Mouse (Mus musculus) heart, adult 11 months (tissue): Measurements from ENCODE around the gene Gm3298.
"Not testable (repeated sequence)": the region's sequence is repeated elsewhere in the genome, so short reads cannot be mapped to it uniquely, and the experiment has no call there.

Source experiments
- DNase-seq: peaks from one replicate; pipeline ENCODE4 v3.0.0; 2022

Gm3298 gene

DNA sequence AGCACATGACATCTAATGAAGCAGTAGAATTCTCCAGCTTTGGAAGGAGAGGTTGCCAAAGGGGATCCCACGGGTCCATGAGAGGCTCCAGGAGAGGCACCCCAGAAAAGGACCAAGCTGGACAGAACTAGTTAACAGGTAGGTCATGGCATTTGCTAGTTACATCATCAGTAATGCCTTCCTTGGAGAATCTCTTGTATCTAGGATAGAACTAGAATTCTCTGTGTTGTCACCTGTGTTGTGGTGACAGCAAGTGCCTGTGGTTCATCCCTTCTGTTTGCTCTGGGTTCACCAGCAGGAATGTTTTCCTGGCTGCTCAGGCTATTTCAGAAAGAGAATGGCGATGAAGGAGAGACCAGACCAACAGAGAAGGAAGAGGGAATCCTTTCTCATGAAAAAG, at the start of gene Gm3298:
Gm3298 (plus strand) TSS at position 301 of the 400 bp plus-strand sequence.
- DNase-seq = not testable (repeated sequence)

DNA sequence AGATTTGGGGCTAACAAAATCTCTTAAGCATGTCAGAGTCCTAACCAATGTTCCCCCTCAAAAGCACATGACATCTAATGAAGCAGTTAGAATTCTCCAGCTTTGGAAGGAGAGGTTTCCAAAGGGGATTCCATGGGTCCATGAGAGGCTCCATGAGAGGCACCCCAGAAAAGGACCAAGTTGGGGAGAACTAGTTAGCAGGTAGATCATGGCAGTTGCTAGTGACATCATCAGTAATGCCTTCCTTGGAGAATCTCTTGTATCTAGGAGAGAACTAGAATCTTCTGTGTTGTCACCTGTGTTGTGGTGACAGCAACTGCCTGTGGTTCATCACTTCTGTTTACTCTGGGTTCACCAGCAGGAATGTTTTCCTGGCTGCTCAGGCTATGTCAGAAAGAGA, 32.1 kb upstream of the Gm3298 start, which contains the start of gene Gm8297:
Gm8297 (plus strand) TSS at position 301 of the 400 bp plus-strand sequence.
- not testable (repeated sequence) for DNase-seq

DNA sequence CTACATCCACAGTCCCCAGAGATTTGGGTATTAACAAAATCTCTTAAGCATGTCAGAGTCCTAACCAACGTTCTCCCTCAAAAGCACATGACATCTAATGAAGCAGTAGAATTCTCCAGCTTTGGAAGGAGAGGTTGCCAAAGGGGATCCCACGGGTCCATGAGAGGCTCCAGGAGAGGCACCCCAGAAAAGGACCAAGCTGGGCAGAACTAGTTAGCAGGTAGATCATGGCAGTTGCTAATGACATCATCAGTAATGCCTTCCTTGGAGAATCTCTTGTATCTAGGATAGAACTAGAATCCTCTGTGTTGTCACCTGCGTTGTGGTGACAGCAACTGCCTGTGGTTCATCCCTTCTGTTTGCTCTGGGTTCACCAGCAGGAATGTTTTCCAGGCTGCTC, 34.6 kb downstream of the Gm3298 start, which contains the start of gene 4930555G01Rik:
4930555G01Rik (plus strand) TSS at position 301 of the 400 bp plus-strand sequence.
- DNase-seq = not testable (repeated sequence)
